Mouse (Mus musculus): ENCODE results near the gene Tmem178b. TPM values are rescaled to one million over a fixed set of nuclear protein-coding genes. Genes with fewer than 3 reads are reported as not detected.

The Tmem178b gene
- polyA plus RNA-seq, 1 experiment from 2014 or later: 0.14 TPM

DNA sequence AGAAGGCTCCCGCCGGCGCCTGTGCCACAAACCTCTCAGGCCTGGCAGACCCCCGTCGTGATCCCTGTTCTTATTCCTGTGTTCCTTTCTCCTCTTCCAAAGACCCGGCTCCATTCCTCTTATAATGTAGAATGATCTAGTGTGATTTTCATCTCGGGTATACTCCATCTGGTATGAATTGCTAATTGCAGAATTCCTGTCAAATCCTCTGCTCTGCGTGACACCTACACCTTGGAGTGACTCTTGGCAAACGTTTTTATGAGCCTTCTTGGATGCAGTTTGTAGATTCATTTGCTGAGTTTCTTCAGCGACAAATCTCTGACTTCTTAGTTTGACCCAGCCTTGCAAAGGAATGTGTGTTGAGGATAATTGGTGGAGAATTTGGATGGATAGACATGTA, 53.4 kb downstream of the Tmem178b start:
- Histone ChIP-seq H3K27ac (no peak overlapping the region), H3K4me2 (no peak overlapping the region), H3K27me3 (no peaks in the 10 kb centered on the region), H3K4me3 (no peak overlapping the region), H3K9ac (no peak overlapping the region), H3K4me1 (no peaks in the 10 kb centered on the region), H3K9me3 (no peaks in the 10 kb centered on the region), H3K36me3 (no peaks in the 10 kb centered on the region)
- WGBS: 79% methylated on average over 10 of the region's 10 CpGs
- no peak for ATAC-seq (ENCODE audit: borderline replicate concordance, extremely low read depth, low FRiP score, low TSS enrichment)

DNA sequence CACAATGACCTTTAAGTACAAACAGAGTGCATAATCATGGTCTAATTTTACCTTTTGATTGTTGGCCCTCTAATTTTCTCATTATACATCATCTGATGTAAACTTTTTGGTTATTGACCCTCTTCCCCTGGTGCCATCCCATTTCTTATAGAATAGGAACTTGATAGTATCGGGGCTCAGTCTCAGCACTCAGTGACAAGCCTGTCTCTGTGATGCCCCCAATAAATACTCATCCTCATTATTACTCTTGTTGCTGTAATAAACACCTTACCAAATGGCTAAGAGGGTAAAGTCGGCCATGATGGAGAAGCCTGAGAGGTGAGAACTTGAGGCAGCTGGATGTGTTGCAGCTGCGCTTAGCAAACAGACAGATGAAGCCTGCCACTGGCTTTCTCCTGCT, 63.5 kb downstream of the Tmem178b start:
- no peak overlapping the region for H3K9ac ChIP-seq
- no peaks in the 10 kb centered on the region for H3K36me3 ChIP-seq
- H3K27me3 ChIP-seq: no peaks in the 10 kb centered on the region
- no peak overlapping the region for H3K27ac ChIP-seq
- 68% methylated on average over 3 of the region's 3 CpGs for WGBS
- no peaks in the 10 kb centered on the region for H3K9me3 ChIP-seq
- no peak overlapping the region for H3K4me2 ChIP-seq
- no peaks in the 10 kb centered on the region for H3K4me1 ChIP-seq
- no peak overlapping the region for H3K4me3 ChIP-seq
- ATAC-seq (ENCODE audit: borderline replicate concordance, extremely low read depth, low FRiP score, low TSS enrichment): no peak

DNA sequence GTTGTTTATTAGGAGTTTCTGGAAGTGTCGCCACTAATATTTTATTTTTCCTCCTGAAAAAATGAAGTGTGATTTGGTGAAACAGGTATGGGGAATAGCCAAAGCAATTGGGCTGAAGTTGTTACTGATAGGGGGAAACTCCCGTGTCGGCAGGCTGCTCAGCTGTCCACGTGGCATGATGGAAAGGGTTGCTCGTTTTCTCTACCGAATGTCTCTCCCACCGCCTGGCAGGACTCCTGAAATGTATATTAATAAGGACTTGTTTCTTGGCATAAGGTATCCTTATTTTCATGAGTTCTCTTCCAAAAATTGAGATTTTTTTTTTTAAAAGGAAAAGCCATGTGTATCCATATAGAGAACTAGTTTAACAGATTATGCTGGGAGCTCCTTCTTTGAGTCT, 67.8 kb downstream of the Tmem178b start:
- no peaks in the 10 kb centered on the region for H3K36me3 ChIP-seq
- no peak overlapping the region for H3K9ac ChIP-seq
- no peak overlapping the region for H3K4me2 ChIP-seq
- WGBS: 69% methylated on average over 7 of the region's 7 CpGs
- no peak for ATAC-seq (ENCODE audit: borderline replicate concordance, extremely low read depth, low FRiP score, low TSS enrichment)
- H3K4me1 ChIP-seq: no peaks in the 10 kb centered on the region
- H3K27ac ChIP-seq: no peak overlapping the region
- no peak overlapping the region for H3K4me3 ChIP-seq
- H3K27me3 ChIP-seq: no peaks in the 10 kb centered on the region
- no peaks in the 10 kb centered on the region for H3K9me3 ChIP-seq

DNA sequence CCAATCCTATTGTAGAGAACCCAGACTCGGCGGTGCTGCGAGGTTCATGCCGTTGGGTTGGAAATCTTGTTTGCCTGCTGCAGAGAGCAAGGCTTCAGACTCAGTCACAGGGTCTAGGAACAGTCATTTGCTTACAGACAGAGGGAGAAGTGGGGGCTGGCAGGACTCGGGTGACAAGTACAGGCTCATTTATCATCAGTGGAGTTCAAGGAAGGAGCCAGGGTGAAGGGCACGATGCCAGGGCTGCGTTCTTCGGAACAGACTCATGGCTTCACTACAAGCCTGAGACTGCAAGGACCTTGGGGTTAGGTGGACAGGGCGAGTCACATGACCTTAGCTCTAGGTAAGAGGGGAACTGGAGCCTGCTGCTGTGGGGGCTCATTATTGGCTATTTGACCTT, 71.8 kb downstream of the Tmem178b start:
- WGBS: 70% methylated on average over 9 of the region's 9 CpGs
- Histone ChIP-seq H3K4me3 (no peak overlapping the region), H3K9ac (no peak overlapping the region), H3K9me3 (no peaks in the 10 kb centered on the region), H3K36me3 (no peaks in the 10 kb centered on the region), H3K27me3 (no peaks in the 10 kb centered on the region), H3K4me2 (no peak overlapping the region), H3K4me1 (no peaks in the 10 kb centered on the region), H3K27ac (no peak overlapping the region)
- ATAC-seq (ENCODE audit: borderline replicate concordance, extremely low read depth, low FRiP score, low TSS enrichment): no peak

DNA sequence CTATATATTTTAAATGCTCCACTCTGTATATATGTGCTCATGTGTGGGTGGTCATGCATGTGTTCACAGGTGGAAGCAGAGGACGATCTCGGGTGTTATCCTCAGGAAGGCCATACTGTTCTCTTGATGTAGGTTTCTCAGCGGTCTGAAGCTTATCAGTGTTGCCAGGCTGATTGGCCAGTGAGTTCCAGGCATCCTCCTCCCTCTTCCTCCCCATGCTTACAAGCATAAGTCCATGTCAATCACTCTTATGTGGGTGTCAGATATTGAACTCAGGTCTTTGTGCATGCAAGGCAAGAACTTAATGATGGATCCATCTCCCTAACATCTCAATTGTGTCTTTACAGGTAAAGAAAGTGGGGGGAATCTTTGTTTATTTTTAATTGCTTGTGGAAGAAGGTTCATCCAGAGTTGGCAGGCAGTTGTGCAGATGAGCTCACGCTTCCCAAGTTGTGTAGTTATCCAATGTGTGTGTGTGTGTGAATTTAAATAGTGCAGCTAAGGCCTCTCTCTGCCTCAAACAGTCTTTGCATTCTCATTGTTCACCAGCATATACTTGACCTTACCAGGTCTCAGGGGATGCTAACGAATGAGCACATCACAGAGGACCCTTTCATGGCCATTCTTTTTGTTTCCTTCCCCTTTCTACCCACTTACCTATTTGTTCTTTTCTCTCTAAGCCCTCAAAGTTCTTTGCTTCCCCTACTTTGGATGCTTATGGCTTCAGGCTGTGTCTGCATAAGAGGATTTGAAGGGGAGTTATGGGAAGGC, 72.8 kb downstream of the Tmem178b start:
- no peak overlapping the region for H3K4me3 ChIP-seq
- no peak overlapping the region for H3K27ac ChIP-seq
- H3K9ac ChIP-seq: no peak overlapping the region
- no peak overlapping the region for H3K4me2 ChIP-seq
- no peaks in the 10 kb centered on the region for H3K36me3 ChIP-seq
- no peaks in the 10 kb centered on the region for H3K9me3 ChIP-seq
- no peak for ATAC-seq (ENCODE audit: borderline replicate concordance, extremely low read depth, low FRiP score, low TSS enrichment)
- H3K4me1 ChIP-seq: no peaks in the 10 kb centered on the region
- no peaks in the 10 kb centered on the region for H3K27me3 ChIP-seq
- 67% methylated on average over 5 of the region's 5 CpGs for WGBS

DNA sequence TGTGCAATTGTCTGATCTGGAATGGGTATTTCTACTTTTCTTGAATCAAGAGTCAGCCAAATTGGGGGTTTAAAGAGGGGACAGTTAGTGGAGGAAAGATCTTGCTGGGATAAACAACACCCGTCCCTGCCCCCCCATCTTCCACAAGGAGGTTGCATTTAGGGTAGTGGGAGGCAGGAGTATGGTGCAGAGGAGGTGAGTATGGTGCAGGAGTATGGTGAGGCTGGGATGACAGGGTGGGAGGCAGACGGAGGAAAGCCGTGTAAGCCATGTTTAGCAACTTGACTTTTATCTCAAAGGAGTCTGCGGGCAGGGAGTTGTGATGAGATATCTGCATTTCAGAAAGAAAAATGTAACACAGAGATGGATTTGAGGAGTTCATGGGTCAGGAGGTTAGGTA, 73.5 kb downstream of the Tmem178b start:
- Histone ChIP-seq H3K4me2 (no peak overlapping the region), H3K4me1 (no peaks in the 10 kb centered on the region), H3K9me3 (no peaks in the 10 kb centered on the region), H3K27me3 (no peaks in the 10 kb centered on the region), H3K9ac (no peak overlapping the region), H3K27ac (no peak overlapping the region), H3K4me3 (no peak overlapping the region), H3K36me3 (no peaks in the 10 kb centered on the region)
- WGBS: 62% methylated on average over 4 of the region's 4 CpGs
- ATAC-seq (ENCODE audit: borderline replicate concordance, extremely low read depth, low FRiP score, low TSS enrichment): no peak

DNA sequence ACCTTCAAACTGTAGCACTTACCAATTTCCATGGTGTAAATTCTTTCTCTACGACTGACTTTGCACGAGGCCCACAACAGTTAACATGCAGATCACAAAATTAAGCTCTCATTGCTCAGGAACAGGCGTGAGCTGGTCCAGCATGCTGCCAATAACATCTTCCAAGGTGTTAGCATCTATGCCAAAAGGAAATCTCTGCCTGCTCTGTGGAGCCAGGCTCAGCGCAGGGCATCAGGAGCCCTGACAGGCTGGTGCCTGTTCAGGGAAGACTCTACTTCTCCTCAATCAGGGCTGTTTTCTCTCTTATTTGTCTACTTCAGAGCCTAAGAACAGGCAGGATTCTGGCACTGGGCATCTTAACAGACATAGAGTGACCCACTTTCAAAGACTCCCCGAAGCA, 80.9 kb downstream of the Tmem178b start:
- Histone ChIP-seq H3K4me3 (no peak overlapping the region), H3K27ac (no peak overlapping the region), H3K4me2 (no peak overlapping the region), H3K36me3 (no peaks in the 10 kb centered on the region), H3K27me3 (no peaks in the 10 kb centered on the region), H3K9ac (no peak overlapping the region), H3K4me1 (no peaks in the 10 kb centered on the region), H3K9me3 (no peaks in the 10 kb centered on the region)
- 78% methylated on average over 5 of the region's 5 CpGs for WGBS
- ATAC-seq (ENCODE audit: borderline replicate concordance, extremely low read depth, low FRiP score, low TSS enrichment): no peak

DNA sequence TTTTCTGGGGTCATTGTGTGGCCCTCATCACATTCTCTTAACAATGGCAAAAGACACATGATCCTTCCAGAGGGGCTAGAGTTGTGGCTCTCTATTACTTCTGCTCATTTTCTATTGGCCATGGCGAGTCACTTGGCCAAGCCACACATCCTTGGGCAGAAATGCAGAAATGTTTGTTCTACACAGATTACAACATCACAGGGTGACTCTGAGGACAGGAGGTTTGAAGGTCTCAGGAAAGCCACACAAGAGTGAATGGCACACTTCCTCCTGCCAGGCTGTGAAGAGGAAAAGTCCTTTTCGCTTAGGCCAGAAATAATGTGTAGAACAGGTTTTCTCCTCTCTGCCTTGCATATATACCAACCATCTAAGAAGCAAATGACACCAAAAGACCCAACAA, 82.1 kb downstream of the Tmem178b start:
- Histone ChIP-seq H3K4me2 (no peak overlapping the region), H3K9ac (no peak overlapping the region), H3K4me3 (no peak overlapping the region), H3K27ac (no peak overlapping the region), H3K9me3 (no peaks in the 10 kb centered on the region), H3K4me1 (no peaks in the 10 kb centered on the region), H3K36me3 (no peaks in the 10 kb centered on the region), H3K27me3 (no peaks in the 10 kb centered on the region)
- 82% methylated on average over 2 of the region's 2 CpGs for WGBS
- ATAC-seq (ENCODE audit: borderline replicate concordance, extremely low read depth, low FRiP score, low TSS enrichment): no peak

DNA sequence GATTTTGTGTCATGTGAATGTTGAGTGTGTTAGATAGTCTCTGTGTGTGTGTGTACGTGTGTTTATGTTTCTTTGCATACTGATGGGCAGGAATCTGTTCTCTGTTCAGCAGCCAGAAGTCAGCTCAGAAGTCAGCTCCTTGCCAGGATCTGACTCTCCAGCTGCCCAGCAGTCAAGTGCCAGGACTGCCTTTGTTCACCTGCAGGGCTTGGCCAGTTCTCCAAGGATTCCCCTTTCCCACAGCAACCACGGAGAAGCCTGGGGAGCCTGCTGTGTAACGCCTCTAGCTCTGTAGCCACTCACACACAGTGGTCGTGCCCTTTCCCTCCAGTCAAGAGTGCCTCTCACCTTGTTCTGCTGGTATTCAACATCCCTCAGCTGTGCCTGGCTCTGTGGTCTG, 91.5 kb downstream of the Tmem178b start:
- no peak for ATAC-seq (ENCODE audit: borderline replicate concordance, extremely low read depth, low FRiP score, low TSS enrichment)
- H3K36me3 ChIP-seq: no peaks in the 10 kb centered on the region
- WGBS: 53% methylated on average over 4 of the region's 4 CpGs
- no peaks in the 10 kb centered on the region for H3K9me3 ChIP-seq
- H3K9ac ChIP-seq: no peak overlapping the region
- no peak overlapping the region for H3K4me2 ChIP-seq
- H3K27ac ChIP-seq: no peak overlapping the region
- H3K27me3 ChIP-seq: no peaks in the 10 kb centered on the region
- no peak overlapping the region for H3K4me3 ChIP-seq
- H3K4me1 ChIP-seq: no peaks in the 10 kb centered on the region

DNA sequence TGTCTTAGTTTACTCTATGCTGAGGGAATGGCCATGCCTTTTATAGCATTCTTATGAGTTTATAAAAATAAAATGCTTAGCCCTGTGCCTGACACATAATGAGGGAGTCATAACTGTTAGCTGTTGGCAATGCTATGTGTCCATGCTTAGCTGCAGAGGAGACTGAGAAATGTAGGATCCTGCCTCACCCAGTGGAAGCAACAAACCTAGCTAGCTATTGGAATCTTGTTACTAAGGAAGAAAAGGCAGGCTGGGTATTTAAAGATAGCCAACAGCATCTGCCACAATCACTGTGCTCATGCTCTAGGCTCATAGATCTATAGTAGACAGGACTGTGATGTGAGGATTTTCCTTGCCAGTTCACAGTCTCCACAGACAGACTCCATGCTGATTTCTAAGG, 97.2 kb downstream of the Tmem178b start:
- no peak overlapping the region for H3K4me2 ChIP-seq
- H3K36me3 ChIP-seq: no peaks in the 10 kb centered on the region
- ATAC-seq (ENCODE audit: borderline replicate concordance, extremely low read depth, low FRiP score, low TSS enrichment): no peak
- no peak overlapping the region for H3K9ac ChIP-seq
- no peak overlapping the region for H3K4me3 ChIP-seq
- no peaks in the 10 kb centered on the region for H3K9me3 ChIP-seq
- no peak overlapping the region for H3K27ac ChIP-seq
- H3K27me3 ChIP-seq: no peaks in the 10 kb centered on the region
- no peaks in the 10 kb centered on the region for H3K4me1 ChIP-seq

DNA sequence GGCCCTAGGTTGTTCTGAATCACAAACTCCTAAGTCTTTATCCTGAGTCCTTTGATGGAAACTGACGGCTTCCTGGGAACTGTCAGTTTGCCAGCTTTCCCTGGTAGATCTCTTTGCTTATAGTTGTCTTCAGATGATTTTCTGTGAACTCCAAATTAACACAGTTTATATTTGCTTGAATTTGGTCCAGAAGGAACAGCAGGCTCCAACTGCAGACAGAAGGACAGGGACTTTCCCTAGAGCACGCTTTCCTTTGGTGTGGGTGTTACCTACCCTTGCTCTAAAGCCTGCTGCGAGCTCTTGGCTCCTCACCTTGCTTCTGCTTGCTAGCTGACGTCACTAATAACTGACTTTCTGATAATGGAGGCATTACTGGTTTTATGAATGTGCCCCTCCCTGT, 105.9 kb downstream of the Tmem178b start:
- Histone ChIP-seq H3K27me3 (no peaks in the 10 kb centered on the region), H3K27ac (no peak overlapping the region), H3K4me3 (no peak overlapping the region), H3K36me3 (no peaks in the 10 kb centered on the region), H3K9me3 (no peaks in the 10 kb centered on the region), H3K9ac (no peak overlapping the region), H3K4me2 (no peak overlapping the region), H3K4me1 (no peaks in the 10 kb centered on the region)
- 57% methylated on average over 4 of the region's 4 CpGs for WGBS
- ATAC-seq (ENCODE audit: borderline replicate concordance, extremely low read depth, low FRiP score, low TSS enrichment): no peak

DNA sequence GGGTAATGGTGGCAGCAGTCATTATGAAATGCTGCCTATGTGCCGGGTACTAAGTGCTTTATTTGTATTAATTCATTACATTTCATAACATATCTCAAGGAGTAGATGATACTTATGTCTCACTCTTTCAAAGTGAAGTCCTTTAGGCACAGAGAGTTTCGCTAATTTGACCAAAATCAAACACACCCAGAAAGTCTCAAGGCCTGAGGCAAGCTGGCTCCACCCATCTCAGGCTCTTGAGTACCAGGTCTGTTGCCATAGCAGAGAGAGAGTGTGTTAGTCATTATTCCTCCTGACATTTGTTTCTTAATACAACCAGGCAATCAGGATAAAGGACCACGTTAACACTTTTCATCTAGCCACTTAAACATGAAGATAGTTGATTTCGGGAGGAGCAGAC, 117.7 kb downstream of the Tmem178b start:
- H3K36me3 ChIP-seq: no peaks in the 10 kb centered on the region
- H3K4me1 ChIP-seq: no peaks in the 10 kb centered on the region
- H3K4me3 ChIP-seq: no peak overlapping the region
- no peak overlapping the region for H3K27ac ChIP-seq
- no peak overlapping the region for H3K4me2 ChIP-seq
- no peaks in the 10 kb centered on the region for H3K27me3 ChIP-seq
- no peaks in the 10 kb centered on the region for H3K9me3 ChIP-seq
- H3K9ac ChIP-seq: no peak overlapping the region
- no peak for ATAC-seq (ENCODE audit: borderline replicate concordance, extremely low read depth, low FRiP score, low TSS enrichment)
- WGBS: 56% methylated on average over 4 of the region's 4 CpGs

DNA sequence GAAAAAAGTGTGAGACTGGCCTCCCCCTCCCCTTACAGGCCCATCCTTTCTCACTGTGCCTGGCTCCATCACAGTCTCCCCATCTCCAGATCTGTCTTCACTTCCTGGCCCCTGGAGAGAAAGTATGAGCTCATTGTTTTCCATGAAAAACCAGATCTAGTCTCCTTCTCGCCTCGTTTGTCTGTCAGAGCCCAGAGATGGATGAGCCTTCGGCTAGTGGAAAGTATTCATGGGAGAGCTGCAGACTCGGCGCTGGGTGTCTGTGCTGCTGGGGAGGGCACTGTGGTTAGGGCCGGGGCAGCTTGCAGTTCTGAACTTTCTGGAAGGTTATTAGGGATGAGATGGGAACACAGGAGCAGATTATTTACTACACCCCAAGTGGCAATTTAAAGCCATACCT, 118.9 kb downstream of the Tmem178b start:
- H3K9ac ChIP-seq: no peak overlapping the region
- no peak overlapping the region for H3K4me2 ChIP-seq
- no peaks in the 10 kb centered on the region for H3K9me3 ChIP-seq
- no peaks in the 10 kb centered on the region for H3K36me3 ChIP-seq
- no peak for ATAC-seq (ENCODE audit: borderline replicate concordance, extremely low read depth, low FRiP score, low TSS enrichment)
- no peaks in the 10 kb centered on the region for H3K4me1 ChIP-seq
- H3K27me3 ChIP-seq: no peaks in the 10 kb centered on the region
- H3K27ac ChIP-seq: no peak overlapping the region
- H3K4me3 ChIP-seq: no peak overlapping the region
- WGBS: 27% methylated on average over 6 of the region's 6 CpGs

Data from lung, embryonic 15.5 days (tissue).